In the genomic region with DNA sequence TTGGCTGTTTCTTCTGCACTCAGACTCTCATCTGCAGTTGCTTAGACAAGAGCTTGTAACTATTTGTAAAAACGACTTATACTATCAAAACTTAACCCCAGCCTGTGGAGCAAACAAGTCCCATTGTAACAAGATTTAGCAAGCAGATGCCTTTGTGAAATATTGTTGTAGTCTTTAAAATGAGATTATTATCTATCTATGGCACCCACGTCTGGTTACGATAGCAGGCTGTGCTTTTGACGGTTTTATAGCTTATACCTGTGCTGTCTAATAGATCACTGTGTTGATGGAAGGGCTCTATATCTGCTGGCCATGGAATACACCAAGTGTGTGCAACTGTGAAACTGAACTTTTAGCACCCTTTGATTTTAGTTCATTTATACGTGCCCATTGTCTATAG, we compare ENCODE assay signal across 27 mouse cellular contexts.
"Had no signal": no experiment of that assay in that cellular context is flagged by ENCODE, and none has a peak within 500 bp of the region (broad histone marks: within the 10 kb centered on the region; RNA-seq: fewer than 3 reads in every experiment).

No protein-coding gene starts in this region.

- H3K4me3 ChIP-seq: limb, embryonic 12.5 days; limb, embryonic 13.5 days; limb, embryonic 15.5 days; liver, embryonic 12.5 days; liver, embryonic 13.5 days; liver, embryonic 15.5 days; lung, embryonic 15.5 days; megakaryocyte, embryonic 14.5 days; midbrain, embryonic 10.5 days; midbrain, embryonic 12.5 days; midbrain, embryonic 13.5 days; midbrain, embryonic 15.5 days; myocyte; neural tube, embryonic 12.5 days had no signal

- H3K9me3 ChIP-seq: limb, embryonic 12.5 days; limb, embryonic 13.5 days; limb, embryonic 15.5 days; liver, embryonic 12.5 days; liver, embryonic 13.5 days; liver, embryonic 15.5 days; lung, embryonic 15.5 days; megakaryocyte, embryonic 14.5 days; midbrain, embryonic 10.5 days; midbrain, embryonic 12.5 days; midbrain, embryonic 13.5 days; midbrain, embryonic 15.5 days; neural tube, embryonic 12.5 days had no signal

- DNase-seq: left cerebral cortex, postnatal 4 days; liver; liver, embryonic 13.5 days; liver, postnatal 0 days; lung, adult 18-20 months; lung, adult 2 months; lung, embryonic 14.5 days; lung, postnatal 10 days; lung, postnatal 14 days; lung, postnatal 36 days; lung, postnatal 4 days; midbrain, embryonic 14.5 days had no signal

- H3K4me1 ChIP-seq: limb, embryonic 12.5 days; limb, embryonic 13.5 days; limb, embryonic 15.5 days; liver, embryonic 12.5 days; liver, embryonic 13.5 days; liver, embryonic 15.5 days; lung, embryonic 15.5 days; megakaryocyte, embryonic 14.5 days; midbrain, embryonic 10.5 days; midbrain, embryonic 12.5 days; midbrain, embryonic 13.5 days; midbrain, embryonic 15.5 days; neural tube, embryonic 12.5 days had no signal

- H3K27ac ChIP-seq: limb, embryonic 12.5 days; limb, embryonic 13.5 days; limb, embryonic 15.5 days; liver, embryonic 12.5 days; liver, embryonic 13.5 days; liver, embryonic 14.5 days; liver, embryonic 15.5 days; lung, embryonic 15.5 days; macrophage; midbrain, embryonic 10.5 days; midbrain, embryonic 12.5 days; midbrain, embryonic 13.5 days; midbrain, embryonic 15.5 days; neural tube, embryonic 12.5 days had no signal

- H3K36me3 ChIP-seq: limb, embryonic 12.5 days; limb, embryonic 13.5 days; limb, embryonic 15.5 days; liver, embryonic 12.5 days; liver, embryonic 13.5 days; liver, embryonic 15.5 days; lung, embryonic 15.5 days; midbrain, embryonic 10.5 days; midbrain, embryonic 12.5 days; midbrain, embryonic 13.5 days; midbrain, embryonic 15.5 days; neural tube, embryonic 12.5 days had no signal

- H3K27me3 ChIP-seq: limb, embryonic 12.5 days; limb, embryonic 13.5 days; limb, embryonic 15.5 days; liver, embryonic 12.5 days; liver, embryonic 13.5 days; liver, embryonic 15.5 days; lung, embryonic 15.5 days; megakaryocyte, embryonic 14.5 days; midbrain, embryonic 12.5 days; midbrain, embryonic 13.5 days; midbrain, embryonic 15.5 days; neural tube, embryonic 12.5 days had no signal
